In genomic region chr2:16335194-16335781, GRCm38 (mm10) we compare ENCODE assay signal across 1 mouse cellular context.
TF ChIP-seq lines count a peak whose summit lies in the region.

No protein-coding gene starts in this region.

TF ChIP-seq in CH12.LX, 34 proteins besides CTCF, POLR2A, EP300 and RAD21 (continued from another document):
- TF ChIP-seq NRF1 (IDR thresholded peaks at IDR 0.05; ENCODE audit: low read depth, low read length) (no peak), GABPA (IDR thresholded peaks at IDR 0.05; ENCODE audit: insufficient replicate concordance, low read depth, low read length) (no peak)
